Mouse (Mus musculus) T-helper 2 cell (primary cell): ENCODE measurements around the gene Ftl1.

ENCODE experiments used
- in situ Hi-C: fragments of 300-600 bp; cut with MboI, MseI; formaldehyde crosslinking; loops from one replicate; pipeline ENCODE4 v1.15.1; 2025; ENCODE audit warnings: high pct_unique_total_duplicates

Ftl1 gene

DNA sequence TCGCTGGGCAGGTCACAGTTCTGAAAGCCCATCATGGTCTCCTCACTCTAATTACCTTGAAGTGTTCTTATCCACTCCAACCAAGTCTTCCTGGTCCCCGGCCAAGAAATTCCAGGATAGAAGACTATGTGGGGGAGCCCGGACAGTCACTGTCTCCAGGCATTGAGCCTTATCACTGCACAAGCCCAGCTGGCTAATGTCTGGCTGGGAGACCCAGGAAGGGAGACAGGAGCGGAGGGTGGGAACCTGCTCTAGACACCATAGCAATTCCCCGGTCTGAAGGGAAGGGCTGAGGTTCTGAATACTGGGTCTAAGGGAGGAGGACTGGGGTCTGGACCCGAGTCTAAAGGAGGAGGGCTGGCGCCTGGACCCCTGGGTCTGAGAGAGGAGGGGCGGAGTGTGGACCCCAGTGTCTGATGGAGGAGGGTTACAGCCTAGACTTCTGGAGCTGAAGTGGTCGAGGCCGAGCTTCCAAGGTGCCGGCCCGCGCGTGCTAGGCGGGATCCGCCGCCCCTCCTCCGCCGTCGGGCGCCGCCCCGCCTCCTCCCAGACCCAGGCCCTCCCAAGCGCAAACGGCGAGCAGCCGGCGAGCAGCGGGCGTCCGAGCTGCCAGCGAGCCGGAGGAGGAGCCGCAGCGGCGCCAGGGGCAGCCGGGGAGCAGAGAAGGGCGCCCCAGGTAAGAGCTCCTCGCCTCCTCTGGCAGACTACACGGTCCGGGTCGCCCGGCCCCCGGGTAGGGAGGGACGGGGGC, 46.4 kb downstream of the Ftl1 start, which contains the start of gene Ntf5:
Ntf5 (plus strand) TSS at position 583 of the 751 bp plus-strand sequence.
- in situ Hi-C loops = no loop called here

GRCm38 (mm10) chr7:45412421-45412820, 47.3 kb downstream of the Ftl1 start:
- in situ Hi-C loops = no loop called here

DNA sequence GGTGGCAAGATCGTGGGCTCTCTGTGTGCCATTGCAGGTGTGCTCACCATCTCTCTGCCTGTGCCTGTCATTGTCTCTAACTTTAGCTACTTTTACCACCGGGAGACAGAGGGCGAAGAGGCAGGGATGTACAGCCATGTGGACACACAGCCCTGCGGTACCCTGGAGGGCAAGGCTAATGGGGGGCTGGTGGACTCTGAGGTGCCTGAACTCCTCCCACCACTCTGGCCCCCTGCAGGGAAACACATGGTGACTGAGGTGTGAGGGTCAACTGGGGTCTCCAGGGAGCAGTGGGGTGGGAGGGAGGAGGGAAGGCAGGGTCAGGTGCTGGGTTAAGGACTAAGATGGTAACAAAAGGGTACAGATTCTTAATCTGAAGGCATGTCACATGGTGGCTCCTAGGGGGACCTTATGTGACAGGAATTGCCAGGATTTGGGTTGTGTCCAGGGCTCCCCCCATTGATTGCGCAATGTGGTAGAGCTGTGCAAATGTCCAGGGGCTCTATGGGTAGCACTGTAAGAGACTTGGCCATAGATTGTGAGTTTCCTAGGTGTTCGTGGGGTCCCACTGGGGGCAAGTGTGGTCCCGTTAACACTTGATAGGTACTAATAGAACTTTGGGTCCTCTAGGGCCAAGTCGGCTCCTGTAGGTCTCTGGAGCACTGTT, 50.1 kb downstream of the Ftl1 start:
- in situ Hi-C loops = no loop called here

- in situ Hi-C loops = no loop called here
These were observed 50.7 kb downstream of the Ftl1 start for GRCm38 (mm10) chr7:45408949-45409348.

- in situ Hi-C loops = no loop called here
These were observed 51.3 kb downstream of the Ftl1 start for GRCm38 (mm10) chr7:45408351-45408750.
